Mouse (Mus musculus) heart, embryonic 10.5 days (tissue): ENCODE results near the gene Mapk1. TPM values are rescaled to one million over a fixed set of nuclear protein-coding genes. Genes with fewer than 3 reads are reported as not detected.

Experiments used
- DNase-seq: peaks from one replicate; pipeline ENCODE4 v3.0.0-alpha.2; 2017; ENCODE audit warnings: low spot score
- H3K27ac ChIP-seq: fragments of 300-500 bp; sonication (generic); 2 replicates; pipeline ENCODE4 v1.5.1; 2016; ENCODE audit warnings: mild to moderate bottlenecking
- H3K27me3 ChIP-seq: fragments of 300-500 bp; sonication (generic); 2 replicates; pipeline ENCODE4 v1.6.1; 2016; ENCODE audit warnings: mild to moderate bottlenecking; ENCODE audit not compliant: poor library complexity, insufficient read depth, severe bottlenecking
- H3K36me3 ChIP-seq: fragments of 300-500 bp; sonication (generic); 2 replicates; pipeline ENCODE4 v1.6.1; 2016; ENCODE audit warnings: mild to moderate bottlenecking, moderate library complexity
- H3K4me1 ChIP-seq: fragments of 300-500 bp; sonication (generic); 2 replicates; pipeline ENCODE4 v1.6.1; 2016; ENCODE audit warnings: mild to moderate bottlenecking
- H3K4me3 ChIP-seq: fragments of 300-500 bp; sonication (generic); 2 replicates; pipeline ENCODE4 v1.5.1; 2016; ENCODE audit warnings: mild to moderate bottlenecking, moderate library complexity
- H3K9me3 ChIP-seq: fragments of 300-500 bp; sonication (generic); 2 replicates; pipeline ENCODE4 v1.6.1; 2016; ENCODE audit warnings: mild to moderate bottlenecking, moderate library complexity
- WGBS: fragments of 180-500 bp; shearing (Covaris S2); methylation state at CpG from one replicate; pipeline ENCODE4 v1.1.7; 2016; 5-methylcytosine and 5-hydroxymethylcytosine counted together
- polyA plus RNA-seq: library from polyadenylated mRNA; unstranded; fragments of >200 nt; fragmentation: Nextera tagmentation; extraction: Ambion mirVana; gene quantifications from 2 replicates; pipeline ENCODE4 v1.2.1, GENCODE M21; 2016

Mapk1 gene
- polyA plus RNA-seq, 1 experiment from 2014 or later: 153 TPM

DNA sequence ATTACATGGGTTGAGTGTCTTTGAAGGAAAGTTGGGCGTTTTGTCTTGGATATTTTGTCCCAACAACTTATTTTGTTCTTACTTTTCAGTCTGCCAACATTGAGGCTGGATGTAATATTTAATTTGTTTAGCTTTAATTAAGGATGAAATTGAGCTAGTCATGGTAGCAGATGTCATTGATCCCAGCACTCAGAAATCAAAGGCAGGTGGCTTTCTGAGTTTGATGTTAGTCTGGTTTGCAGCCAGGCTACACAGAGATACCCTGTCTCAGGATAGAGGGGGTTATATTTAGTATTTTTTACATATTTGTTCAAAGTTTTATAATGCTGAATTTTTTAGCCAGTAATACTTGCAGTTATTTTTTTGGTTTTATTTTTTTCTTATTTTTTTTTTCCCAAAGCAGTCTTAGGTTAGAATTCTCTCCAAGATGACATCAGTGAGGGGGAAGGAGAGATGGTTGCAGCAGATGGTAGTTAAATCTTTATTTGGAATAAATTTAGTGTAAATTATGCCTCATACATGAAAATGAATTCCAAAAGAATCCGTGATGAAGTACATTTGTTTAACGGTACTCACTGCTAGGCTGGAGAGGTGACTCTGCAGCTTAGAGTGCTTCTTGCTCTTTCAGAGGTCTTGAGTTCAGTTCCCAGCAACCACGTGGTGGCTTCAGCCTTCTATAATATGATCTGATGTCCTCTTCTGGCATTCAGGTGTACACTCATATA, 47.0 kb downstream of the Mapk1 start:
- H3K4me3 ChIP-seq: no peak overlapping the region
- no peaks in the 10 kb centered on the region for H3K4me1 ChIP-seq
- WGBS: 90% methylated on average over 4 of the region's 4 CpGs
- no peak overlapping the region for H3K27ac ChIP-seq
- H3K27me3 ChIP-seq: no peaks in the 10 kb centered on the region
- no peaks in the 10 kb centered on the region for H3K9me3 ChIP-seq
- DNase-seq: no peak
- peaks cover 78% of the 10 kb centered on the region for H3K36me3 ChIP-seq

DNA sequence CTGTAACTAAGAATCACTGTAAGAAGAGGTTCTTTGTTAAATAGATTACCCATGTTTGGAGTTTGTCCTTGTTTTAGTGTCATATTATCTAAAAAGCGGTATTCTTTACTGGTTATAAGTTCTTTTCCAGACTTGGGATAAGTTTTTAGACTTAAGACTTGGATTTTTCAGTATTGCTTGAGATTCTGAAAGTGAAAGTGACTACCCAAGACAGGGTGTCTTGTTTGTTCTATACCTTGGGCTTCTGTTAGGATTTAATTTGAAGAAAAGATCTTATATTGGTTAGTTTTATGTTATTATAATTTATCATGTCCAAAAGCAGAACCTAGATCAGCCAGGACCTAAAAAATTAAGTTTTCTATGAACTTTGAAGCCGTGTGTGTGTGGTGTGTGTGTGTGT, 50.6 kb downstream of the Mapk1 start:
- Histone ChIP-seq H3K4me1 (no peaks in the 10 kb centered on the region), H3K27ac (no peak overlapping the region), H3K9me3 (no peaks in the 10 kb centered on the region), H3K27me3 (no peaks in the 10 kb centered on the region), H3K36me3 (peaks cover 83% of the 10 kb centered on the region), H3K4me3 (no peak overlapping the region)
- WGBS: 91% methylated on average over 2 of the region's 2 CpGs
- DNase-seq: no peak

DNA sequence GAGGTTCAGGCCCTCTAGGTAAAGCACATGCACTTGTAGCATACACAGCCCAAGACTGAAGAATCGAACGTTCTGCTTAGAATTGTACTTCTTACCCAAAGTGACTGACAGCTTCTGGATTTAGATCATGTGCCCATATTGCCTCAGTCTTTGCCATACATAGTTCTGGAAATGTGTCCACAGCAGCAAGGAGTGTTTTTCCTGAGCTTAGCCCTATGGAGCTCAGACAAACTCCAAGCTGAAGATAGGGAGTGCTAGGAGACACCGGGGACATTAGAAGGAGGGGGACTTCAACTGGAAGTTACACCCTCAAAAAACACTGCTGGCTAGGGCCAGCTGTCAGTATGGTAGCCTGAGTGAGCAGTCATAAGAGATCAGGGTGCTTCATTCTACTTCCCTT, 57.5 kb downstream of the Mapk1 start:
- Histone ChIP-seq H3K4me3 (no peak overlapping the region), H3K9me3 (no peaks in the 10 kb centered on the region), H3K4me1 (no peaks in the 10 kb centered on the region), H3K27ac (no peak overlapping the region), H3K27me3 (no peaks in the 10 kb centered on the region), H3K36me3 (peaks cover 98% of the 10 kb centered on the region)
- WGBS: 94% methylated on average over 3 of the region's 3 CpGs
- peak; percentile 56 for DNase-seq

DNA sequence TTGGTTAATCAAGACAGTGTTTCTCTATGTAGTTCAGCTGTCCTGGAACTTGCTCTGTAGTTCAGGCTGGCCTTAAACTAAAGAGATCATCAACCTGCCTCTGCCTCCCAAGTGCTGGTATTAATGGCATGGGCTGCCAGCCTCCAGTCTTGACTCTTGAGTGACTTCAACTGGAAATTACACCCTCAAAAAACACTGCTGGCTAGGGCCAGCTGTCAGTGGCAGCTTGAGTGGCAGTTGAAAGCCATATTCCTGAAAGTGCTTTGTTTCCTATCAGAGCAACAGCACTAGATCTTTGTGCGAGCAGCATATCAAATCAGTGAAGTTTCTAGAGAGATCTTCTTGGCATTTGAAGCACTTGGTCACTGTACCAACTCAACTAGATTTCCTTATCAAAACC, 58.2 kb downstream of the Mapk1 start:
- no peak overlapping the region for H3K27ac ChIP-seq
- WGBS: 78% methylated on average over 1 of the region's 1 CpGs
- H3K4me3 ChIP-seq: no peak overlapping the region
- peaks cover 97% of the 10 kb centered on the region for H3K36me3 ChIP-seq
- peak; percentile 9 for DNase-seq
- no peaks in the 10 kb centered on the region for H3K4me1 ChIP-seq
- no peaks in the 10 kb centered on the region for H3K27me3 ChIP-seq
- H3K9me3 ChIP-seq: no peaks in the 10 kb centered on the region

DNA sequence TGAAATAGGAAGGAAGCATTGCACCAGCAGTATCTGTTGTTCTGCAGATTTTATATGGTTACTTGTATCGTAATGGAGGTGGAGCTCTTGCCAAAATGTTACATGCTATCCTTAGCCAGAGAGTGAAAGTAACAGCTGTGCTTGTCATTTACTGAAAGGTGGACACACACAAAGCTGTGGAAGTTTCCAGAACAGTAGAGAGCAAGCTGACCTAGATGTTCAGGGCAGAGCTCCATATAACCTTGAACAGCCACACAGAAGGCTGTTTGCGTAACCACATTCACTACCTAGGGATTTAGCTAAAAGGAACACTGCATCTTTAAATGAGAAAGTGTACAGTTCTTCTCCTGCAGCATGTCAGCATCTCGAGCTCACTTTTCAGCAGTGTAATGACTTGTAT, 61.1 kb downstream of the Mapk1 start:
- 88% methylated on average over 3 of the region's 3 CpGs for WGBS

DNA sequence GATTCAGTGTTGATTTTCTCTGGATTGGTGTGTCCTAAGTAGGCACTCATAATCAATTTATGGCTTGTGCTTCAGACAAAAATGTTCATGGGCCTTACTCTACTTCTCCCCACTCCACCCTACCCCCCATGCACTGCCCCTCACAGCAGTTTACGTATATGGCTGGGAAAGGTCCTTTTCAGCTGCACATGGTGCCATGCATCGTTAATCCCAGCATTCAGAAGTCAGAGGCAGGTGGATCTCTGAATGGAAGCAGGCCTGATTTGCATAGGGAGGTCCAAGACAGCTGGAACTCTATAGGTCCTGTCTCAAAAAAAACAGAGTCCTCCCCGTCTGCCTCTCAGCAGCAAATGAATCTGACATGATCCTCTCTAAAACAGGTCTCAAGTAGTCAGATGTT, 62.1 kb downstream of the Mapk1 start:
- Histone ChIP-seq H3K4me1 (no peaks in the 10 kb centered on the region), H3K4me3 (no peak overlapping the region), H3K27me3 (no peaks in the 10 kb centered on the region), H3K27ac (no peak overlapping the region), H3K9me3 (no peaks in the 10 kb centered on the region), H3K36me3 (peaks cover 87% of the 10 kb centered on the region)
- 84% methylated on average over 3 of the region's 3 CpGs for WGBS
- DNase-seq: no peak

More for the DNA sequence above, 61.1 kb downstream of the Mapk1 start:
- H3K27ac ChIP-seq: no peak overlapping the region
- peaks cover 92% of the 10 kb centered on the region for H3K36me3 ChIP-seq
- H3K27me3 ChIP-seq: no peaks in the 10 kb centered on the region
- H3K9me3 ChIP-seq: no peaks in the 10 kb centered on the region
- H3K4me3 ChIP-seq: no peak overlapping the region
- H3K4me1 ChIP-seq: no peaks in the 10 kb centered on the region
- no peak for DNase-seq

DNA sequence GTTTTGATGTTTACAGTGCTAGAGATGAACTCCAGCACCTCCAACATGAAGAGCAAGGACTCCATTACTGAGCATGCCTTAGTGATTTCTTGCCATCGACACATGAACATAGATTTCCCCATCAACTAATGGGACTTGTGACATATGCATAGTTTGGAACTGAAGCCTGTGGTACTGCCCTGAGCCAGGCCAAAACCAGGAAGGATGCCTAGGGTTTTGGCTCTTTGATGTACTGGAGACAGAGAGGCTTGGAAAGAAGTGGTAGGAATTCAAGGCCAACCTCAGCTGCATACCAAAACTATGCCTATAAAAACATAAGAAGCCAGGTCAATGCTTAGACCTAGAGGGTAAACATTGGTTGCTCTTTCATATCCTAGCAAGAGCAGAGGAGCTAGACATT, 66.7 kb downstream of the Mapk1 start:
- 93% methylated on average over 1 of the region's 1 CpGs for WGBS
- Histone ChIP-seq H3K4me3 (no peak overlapping the region), H3K27me3 (no peaks in the 10 kb centered on the region), H3K36me3 (peaks cover 41% of the 10 kb centered on the region), H3K4me1 (peaks cover 10% of the 10 kb centered on the region), H3K27ac (no peak overlapping the region), H3K9me3 (no peaks in the 10 kb centered on the region)
- DNase-seq: no peak

DNA sequence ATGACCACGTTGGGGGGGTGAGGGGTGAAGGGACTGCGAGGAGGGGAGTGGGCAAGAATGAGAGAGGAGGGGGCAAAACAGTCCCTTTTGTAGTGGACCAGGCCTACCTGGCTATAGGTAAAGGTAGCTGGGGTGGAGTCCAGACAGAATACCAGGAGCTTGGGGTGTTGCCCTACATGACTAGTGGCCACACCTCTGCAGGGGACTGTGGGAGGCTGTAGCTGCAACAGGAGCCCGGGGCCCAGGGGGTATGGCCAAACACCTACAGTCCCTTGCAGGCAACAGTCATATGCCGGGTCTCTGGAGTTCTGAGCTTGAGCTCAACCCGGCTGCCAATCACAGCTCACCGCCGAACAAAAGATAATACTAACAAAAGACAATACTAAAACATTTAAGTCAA, 68.9 kb downstream of the Mapk1 start:
- peaks cover 24% of the 10 kb centered on the region for H3K36me3 ChIP-seq
- H3K9me3 ChIP-seq: no peaks in the 10 kb centered on the region
- DNase-seq: no peak
- H3K27me3 ChIP-seq: no peaks in the 10 kb centered on the region
- peaks cover 10% of the 10 kb centered on the region for H3K4me1 ChIP-seq
- no peak overlapping the region for H3K27ac ChIP-seq
- WGBS: 61% methylated on average over 7 of the region's 7 CpGs
- no peak overlapping the region for H3K4me3 ChIP-seq

DNA sequence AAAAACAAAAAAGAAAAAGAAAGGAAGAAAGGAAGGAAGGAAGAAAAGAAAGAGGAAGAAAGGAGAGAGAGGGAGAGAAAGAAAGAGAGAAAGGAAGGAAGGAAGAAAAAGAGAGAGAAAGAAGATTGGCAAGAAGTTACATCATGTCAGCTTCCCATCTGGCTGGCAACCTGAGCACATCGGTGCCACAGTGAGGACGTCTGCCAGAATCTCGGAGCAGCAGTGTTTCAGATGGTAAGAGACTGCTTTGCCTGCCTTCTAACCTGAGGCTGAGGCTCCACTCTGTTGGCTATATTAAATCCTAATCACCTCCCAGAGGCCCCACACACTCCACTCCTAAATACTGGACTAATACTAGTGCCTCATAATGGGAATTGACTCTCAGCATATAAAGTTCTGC, 70.7 kb downstream of the Mapk1 start:
- H3K36me3 ChIP-seq: peaks cover 7% of the 10 kb centered on the region
- 82% methylated on average over 3 of the region's 3 CpGs for WGBS
- no peaks in the 10 kb centered on the region for H3K27me3 ChIP-seq
- no peak for DNase-seq
- H3K4me1 ChIP-seq: peaks cover 10% of the 10 kb centered on the region
- no peak overlapping the region for H3K27ac ChIP-seq
- H3K4me3 ChIP-seq: no peak overlapping the region
- no peaks in the 10 kb centered on the region for H3K9me3 ChIP-seq

DNA sequence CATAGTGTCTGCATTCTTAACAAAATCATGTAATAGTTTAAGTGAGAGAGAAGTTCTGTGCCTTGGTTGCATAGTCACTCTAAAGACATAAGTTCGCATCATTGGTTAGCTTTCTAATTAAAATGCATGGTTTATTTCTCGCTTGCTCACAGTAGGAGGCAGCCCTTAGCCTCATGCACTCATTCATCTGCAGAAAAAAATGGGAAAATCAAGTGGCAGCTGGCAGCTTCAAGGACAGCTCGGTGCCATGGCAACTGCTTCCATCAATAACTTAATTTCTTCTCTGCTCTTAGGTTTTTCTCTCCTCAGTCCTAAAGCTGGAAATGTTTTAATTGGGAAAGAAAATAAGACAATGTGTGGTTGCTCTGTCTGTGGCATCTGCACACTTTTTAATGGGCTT, 72.4 kb downstream of the Mapk1 start:
- 77% methylated on average over 3 of the region's 3 CpGs for WGBS
- DNase-seq: no peak
- no peaks in the 10 kb centered on the region for H3K27me3 ChIP-seq
- H3K4me3 ChIP-seq: no peak overlapping the region
- no peaks in the 10 kb centered on the region for H3K9me3 ChIP-seq
- H3K4me1 ChIP-seq: peaks cover 10% of the 10 kb centered on the region
- no peak overlapping the region for H3K27ac ChIP-seq
- H3K36me3 ChIP-seq: no peaks in the 10 kb centered on the region

DNA sequence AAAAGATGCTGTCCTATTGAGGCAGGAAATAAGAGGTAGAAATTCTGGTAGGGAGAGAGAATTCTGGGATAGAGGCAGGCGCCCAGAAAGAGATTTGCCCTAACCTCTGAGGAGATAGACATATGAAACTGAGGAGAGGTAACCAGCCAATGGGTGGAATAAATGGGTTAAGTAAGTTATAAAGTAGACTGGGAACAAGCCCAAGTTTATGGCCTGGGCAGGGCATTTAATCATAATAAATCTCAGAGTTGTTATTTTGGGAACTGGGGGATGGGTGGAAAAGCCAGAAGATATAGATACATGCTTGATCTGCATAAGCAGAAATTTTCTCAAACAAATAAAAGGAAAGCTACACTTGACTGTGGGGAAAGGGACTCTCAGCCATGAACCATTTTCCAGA, 79.2 kb downstream of the Mapk1 start:
- Histone ChIP-seq H3K27me3 (no peaks in the 10 kb centered on the region), H3K9me3 (no peaks in the 10 kb centered on the region), H3K4me3 (no peak overlapping the region), H3K36me3 (no peaks in the 10 kb centered on the region), H3K27ac (no peak overlapping the region), H3K4me1 (no peaks in the 10 kb centered on the region)
- DNase-seq: no peak
- 60% methylated on average over 1 of the region's 1 CpGs for WGBS

DNA sequence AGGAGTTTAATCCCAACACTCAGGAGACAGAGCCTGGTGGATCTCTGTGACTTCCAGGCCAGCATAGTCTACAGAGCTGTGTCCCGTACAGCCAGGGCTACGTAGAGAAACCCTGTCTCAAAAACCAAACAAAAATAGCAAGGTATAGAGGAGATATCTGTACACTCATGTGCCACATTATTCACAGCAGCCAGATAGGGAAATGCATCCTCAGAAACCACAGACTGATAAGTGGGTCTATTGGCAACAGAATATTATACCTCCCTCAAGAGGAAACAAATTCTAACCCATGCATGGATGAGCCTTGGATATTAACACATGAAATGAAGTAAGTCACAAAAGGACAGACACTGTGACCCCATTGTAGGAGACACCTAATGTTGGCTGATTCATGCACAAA, 84.4 kb downstream of the Mapk1 start:
- H3K27ac ChIP-seq: no peak overlapping the region
- whole genome bisulfite sequencing: 77% methylated on average over 2 of the region's 2 CpGs
- DNase-seq: no peak
- no peaks in the 10 kb centered on the region for H3K36me3 ChIP-seq
- peaks cover 9% of the 10 kb centered on the region; the same call in 1 of the 2 replicates for H3K4me1 ChIP-seq
- no peaks in the 10 kb centered on the region for H3K27me3 ChIP-seq
- H3K9me3 ChIP-seq: no peaks in the 10 kb centered on the region
- no peak overlapping the region for H3K4me3 ChIP-seq

DNA sequence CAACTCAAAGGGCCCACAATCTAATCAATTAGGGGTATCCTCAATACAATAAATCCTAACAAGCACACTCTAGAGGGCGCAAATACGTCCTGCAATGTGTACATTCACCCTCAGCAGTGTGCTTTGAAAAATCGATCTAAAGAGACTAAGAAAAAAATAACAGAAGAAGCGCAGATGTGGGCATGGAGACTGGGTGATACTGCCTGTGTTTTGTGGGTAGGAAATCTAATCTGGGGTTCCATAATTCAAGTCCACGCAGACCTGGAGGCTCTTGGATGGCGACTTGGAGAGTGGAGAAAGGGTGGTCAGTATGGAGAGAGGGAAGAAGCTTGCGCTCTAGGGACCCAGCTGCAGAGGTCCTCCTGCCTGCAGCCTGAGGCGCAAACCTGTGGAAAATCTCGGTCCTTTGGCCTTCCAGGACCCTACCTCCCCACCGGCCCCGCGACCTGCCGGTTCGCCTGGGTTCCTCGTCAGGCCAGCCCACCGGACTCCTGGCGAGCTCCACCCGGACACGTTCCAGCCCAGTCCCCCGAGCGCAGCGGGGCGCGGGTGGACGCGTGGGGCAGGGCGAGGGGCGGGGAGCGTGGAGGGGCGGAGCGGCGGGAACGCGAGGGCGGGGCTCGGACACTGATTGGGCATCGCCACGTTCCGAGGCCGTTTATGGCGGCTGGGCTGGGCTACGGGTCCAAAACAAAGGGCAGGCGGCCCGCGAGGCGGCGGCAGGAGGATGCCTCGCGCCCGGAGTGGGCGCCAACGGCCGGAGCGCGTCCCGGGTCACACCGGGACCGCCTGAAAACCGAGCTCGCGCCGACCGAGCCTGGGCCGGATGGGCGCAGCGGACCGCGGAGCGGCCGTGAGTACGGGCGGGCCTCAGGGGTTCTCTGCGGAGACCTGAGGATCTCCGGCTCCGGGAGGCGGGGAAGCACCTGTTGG, 86.6 kb downstream of the Mapk1 start, which contains the start of gene Ypel1:
Gene Ypel1, plus strand, starts transcription at position 186 of the 933 bp plus-strand sequence.
- under 1% methylated on average over 76 of the region's 76 CpGs for WGBS
- H3K27ac ChIP-seq: peak within 1 kb of the TSS; percentile 95

More for the DNA sequence above, 86.6 kb downstream of the Mapk1 start, which contains the start of gene Ypel1:
- peak; percentile 92 for DNase-seq
- Histone ChIP-seq H3K9me3 (no peaks in the 10 kb centered on the region), H3K27me3 (no peaks in the 10 kb centered on the region), H3K4me1 (peaks cover 9% of the 10 kb centered on the region; the same call in 1 of the 2 replicates), H3K36me3 (peaks cover 3% of the 10 kb centered on the region), H3K4me3 (peak within 1 kb of the TSS; percentile 90)
